Mouse (Mus musculus) MEL (cell line): ENCODE results near the gene Mov10. TPM values are rescaled to one million over a fixed set of nuclear protein-coding genes. Genes with fewer than 3 reads are reported as not detected.

Experiments used
- DNase-seq: peaks from one replicate; pipeline ENCODE4 v3.0.0; 2011; ENCODE audit warnings: low read depth, low spot score
- H3K27ac ChIP-seq: 2 replicates; pipeline ENCODE4 v1.5.1; 2012; ENCODE audit warnings: low read depth, mild to moderate bottlenecking, control low read depth, low read length, moderate library complexity; ENCODE audit not compliant: control insufficient read depth
- H3K27me3 ChIP-seq, 2 experiments: fragments of 150-350 bp in 1 of 2; sonication (generic) in 1 of 2; 2 replicates each; pipeline ENCODE4 v1.6.1; 2012; ENCODE audit warnings: low read length in 2 of 2, mild to moderate bottlenecking in 2 of 2, improper control_type of control experiment in 1 of 2, moderate library complexity in 1 of 2; ENCODE audit not compliant: insufficient read depth in 2 of 2, control insufficient read depth in 1 of 2
- H3K36me3 ChIP-seq, 2 experiments: 2 replicates each; pipeline ENCODE4 v1.6.1; 2012 to 2014; ENCODE audit warnings: low read length in 2 of 2, improper control_type of control experiment in 1 of 2, inconsistent platforms in 1 of 2, mild to moderate bottlenecking in 1 of 2; ENCODE audit not compliant: insufficient read depth in 2 of 2, control insufficient read depth in 1 of 2
- H3K4me1 ChIP-seq, 2 experiments: fragments of 150-350 bp in 1 of 2; sonication (generic) in 1 of 2; 2 replicates each; pipeline ENCODE4 v1.6.1; 2012; ENCODE audit warnings: low read length in 2 of 2, improper control_type of control experiment in 1 of 2, mild to moderate bottlenecking in 1 of 2; ENCODE audit not compliant: insufficient read depth in 2 of 2, control insufficient read depth in 1 of 2
- H3K4me3 ChIP-seq, 2 experiments: fragments of 150-350 bp in 1 of 2; sonication (generic) in 1 of 2; 2 replicates each; pipeline ENCODE4 v1.5.1; 2012; ENCODE audit warnings: low read depth in 2 of 2, low read length in 2 of 2, mild to moderate bottlenecking in 2 of 2, moderate library complexity in 2 of 2, control low read depth in 1 of 2, improper control_type of control experiment in 1 of 2; ENCODE audit not compliant: control insufficient read depth in 1 of 2, insufficient read depth in 1 of 2
- H3K79me2 ChIP-seq: 2 replicates; pipeline ENCODE4 v1.6.1; 2012; ENCODE audit warnings: mild to moderate bottlenecking, low read length, moderate library complexity; ENCODE audit not compliant: control insufficient read depth, poor library complexity, insufficient read depth
- H3K9ac ChIP-seq: 2 replicates; pipeline ENCODE4 v1.6.1; 2012; ENCODE audit warnings: low read depth, mild to moderate bottlenecking, control low read depth, low read length, moderate library complexity; ENCODE audit not compliant: control insufficient read depth, poor library complexity, severe bottlenecking
- H3K9me3 ChIP-seq: fragments of 150-350 bp; sonication (generic); replicated peaks from 2 replicates; pipeline ENCODE4 v1.6.1; 2012; ENCODE audit warnings: mild to moderate bottlenecking, low read length, improper control_type of control experiment, moderate library complexity; ENCODE audit not compliant: insufficient read depth
- BHLHE40 ChIP-seq: IDR thresholded peaks from 2 replicates; pipeline ENCODE4 v1.6.1; 2012; ENCODE audit warnings: low read depth, mild to moderate bottlenecking, inconsistent platforms, low read length, improper control_type of control experiment, borderline replicate concordance
- CHD1 ChIP-seq: IDR thresholded peaks from 2 replicates; pipeline ENCODE4 v1.6.1; 2012; ENCODE audit warnings: low read depth, mild to moderate bottlenecking, inconsistent platforms, low read length, improper control_type of control experiment
- CTCF ChIP-seq, 3 experiments: IDR thresholded peaks in 2 of 3; conservative IDR thresholded peaks in 1 of 3; 2 replicates each; pipeline ENCODE4 v1.5.1; 2011 to 2012; ENCODE audit warnings: low read length in 3 of 3, low read depth in 2 of 3, mild to moderate bottlenecking in 2 of 3, improper control_type of control experiment in 1 of 3, inconsistent platforms in 1 of 3, mixed read lengths in 1 of 3, moderate library complexity in 1 of 3; ENCODE audit not compliant: control insufficient read depth in 1 of 3, insufficient read depth in 1 of 3, poor library complexity in 1 of 3, severe bottlenecking in 1 of 3
- ELF1 ChIP-seq: IDR thresholded peaks from 2 replicates; pipeline ENCODE4 v1.6.1; 2014; ENCODE audit warnings: low read depth, mild to moderate bottlenecking, inconsistent platforms, low read length, improper control_type of control experiment, moderate library complexity
- ETS1 ChIP-seq: IDR thresholded peaks from 2 replicates; pipeline ENCODE4 v1.6.1; 2012; ENCODE audit warnings: low read depth, mild to moderate bottlenecking, inconsistent platforms, low read length, improper control_type of control experiment, moderate library complexity
- GATA1 ChIP-seq: IDR thresholded peaks from 2 replicates; pipeline ENCODE4 v1.6.1; 2011; ENCODE audit warnings: low read depth, low read length, improper control_type of control experiment
- HCFC1 ChIP-seq: IDR thresholded peaks from 2 replicates; pipeline ENCODE4 v1.6.1; 2012; ENCODE audit warnings: low read depth, mild to moderate bottlenecking, inconsistent platforms, low read length, improper control_type of control experiment, moderate library complexity
- JUND ChIP-seq: IDR thresholded peaks from 2 replicates; pipeline ENCODE4 v1.6.1; 2011; ENCODE audit warnings: low read depth, mild to moderate bottlenecking, improper control_type of control experiment, low read length
- KAT2A ChIP-seq: conservative IDR thresholded peaks from 2 replicates; pipeline ENCODE4 v1.6.1; 2012; ENCODE audit warnings: low read depth, low read length, improper control_type of control experiment, inconsistent platforms
- MAZ ChIP-seq: IDR thresholded peaks from 2 replicates; pipeline ENCODE4 v1.6.1; 2012; ENCODE audit warnings: low read depth, mild to moderate bottlenecking, inconsistent platforms, low read length, improper control_type of control experiment
- MEF2A ChIP-seq: IDR thresholded peaks from 2 replicates; pipeline ENCODE4 v1.6.1; 2014; ENCODE audit warnings: low read depth, mild to moderate bottlenecking, inconsistent platforms, low read length, improper control_type of control experiment; ENCODE audit not compliant: poor library complexity, insufficient replicate concordance, severe bottlenecking; ENCODE audit errors: extremely low read depth
- MXI1 ChIP-seq: IDR thresholded peaks from 2 replicates; pipeline ENCODE4 v1.6.1; 2011; ENCODE audit warnings: mild to moderate bottlenecking, low read depth, low read length, improper control_type of control experiment
- MYB ChIP-seq: IDR thresholded peaks from 2 replicates; pipeline ENCODE4 v1.6.1; 2011; ENCODE audit warnings: mild to moderate bottlenecking, low read depth, low read length, improper control_type of control experiment
- MYC ChIP-seq: IDR thresholded peaks from 2 replicates; pipeline ENCODE4 v1.6.1; 2011; ENCODE audit warnings: low read depth, mild to moderate bottlenecking, low read length, improper control_type of control experiment, moderate library complexity
- NELFE ChIP-seq: IDR thresholded peaks from 2 replicates; pipeline ENCODE4 v1.6.1; 2011; ENCODE audit warnings: low read depth, low read length, improper control_type of control experiment
- POLR2A ChIP-seq, 2 experiments: IDR thresholded peaks; 2 replicates each; pipeline ENCODE4 v1.6.1; 2011 to 2012; ENCODE audit warnings: low read length in 2 of 2, mild to moderate bottlenecking in 2 of 2, control low read depth in 1 of 2, improper control_type of control experiment in 1 of 2, low read depth in 1 of 2, moderate library complexity in 1 of 2; ENCODE audit not compliant: control insufficient read depth in 1 of 2, insufficient read depth in 1 of 2, poor library complexity in 1 of 2
- POLR2AphosphoS2 ChIP-seq: IDR thresholded peaks from 2 replicates; pipeline ENCODE4 v1.6.1; 2011; ENCODE audit warnings: low read length, improper control_type of control experiment
- RAD21 ChIP-seq: IDR thresholded peaks from 2 replicates; pipeline ENCODE4 v1.6.1; 2011; ENCODE audit warnings: mild to moderate bottlenecking, low read depth, low read length, improper control_type of control experiment
- RCOR1 ChIP-seq: IDR thresholded peaks from 2 replicates; pipeline ENCODE4 v1.6.1; 2012; ENCODE audit warnings: low read depth, mild to moderate bottlenecking, inconsistent platforms, low read length, improper control_type of control experiment
- SIN3A ChIP-seq: IDR thresholded peaks from 2 replicates; pipeline ENCODE4 v1.6.1; 2012; ENCODE audit warnings: low read length, improper control_type of control experiment, inconsistent platforms
- SMC3 ChIP-seq: IDR thresholded peaks from 2 replicates; pipeline ENCODE4 v1.6.1; 2011; ENCODE audit warnings: low read depth, low read length, improper control_type of control experiment
- TAL1 ChIP-seq: IDR thresholded peaks from 2 replicates; pipeline ENCODE4 v1.6.1; 2012; ENCODE audit warnings: mild to moderate bottlenecking, inconsistent platforms, low read length, moderate library complexity, mixed read lengths
- TBP ChIP-seq: IDR thresholded peaks from 2 replicates; pipeline ENCODE4 v1.8.0; 2011; ENCODE audit warnings: low read depth, low read length, improper control_type of control experiment
- USF1 ChIP-seq: IDR thresholded peaks from 2 replicates; pipeline ENCODE4 v1.6.1; 2014; ENCODE audit warnings: low read depth, mild to moderate bottlenecking, inconsistent platforms, low read length, improper control_type of control experiment, moderate library complexity
- ZC3H11A ChIP-seq: IDR thresholded peaks from 2 replicates; pipeline ENCODE4 v1.6.1; 2012; ENCODE audit warnings: low read depth, mild to moderate bottlenecking, inconsistent platforms, low read length, improper control_type of control experiment
- ZKSCAN1 ChIP-seq: IDR thresholded peaks from 2 replicates; pipeline ENCODE4 v1.6.1; 2012; ENCODE audit warnings: low read depth, mild to moderate bottlenecking, inconsistent platforms, low read length, improper control_type of control experiment, moderate library complexity
- ZMIZ1 ChIP-seq: IDR thresholded peaks from 2 replicates; pipeline ENCODE4 v1.6.1; 2012; ENCODE audit warnings: low read depth, mild to moderate bottlenecking, inconsistent platforms, low read length, improper control_type of control experiment, moderate library complexity
- ZNF384 ChIP-seq: IDR thresholded peaks from 2 replicates; pipeline ENCODE4 v1.6.1; 2012; ENCODE audit warnings: low read depth, mild to moderate bottlenecking, inconsistent platforms, low read length, improper control_type of control experiment
- polyA plus RNA-seq, 2 experiments: library from polyadenylated mRNA; stranded (reverse) in 1 of 2; unstranded in 1 of 2; fragments of >175 nt in 1 of 2; fragments of >200 nt in 1 of 2; gene quantifications; 2 replicates each; pipeline versions ENCODE4 v1.2.1 to v1.2.4; 2012; ENCODE audit warnings: low replicate concordance in 2 of 2, low read depth in 1 of 2; ENCODE audit not compliant: insufficient read length in 2 of 2, insufficient read depth in 1 of 2, missing spikeins in 1 of 2
- total RNA-seq: library from RNA; depleted of rRNA; stranded (reverse); fragments of 300-350 nt; gene quantifications from 2 replicates; pipeline ENCODE4 v1.2.3, GENCODE M21; 2012

Gene Mov10
- total and polyA plus RNA-seq, 3 experiments: 7.1 to 32.5 TPM; not detected in 1

GRCm38 (mm10) chr3:104788075-104788474 lies 30.3 kb downstream of the Mov10 start, which contains the start of gene Rhoc:
Rhoc (plus strand) TSS chr3:104788375.
- no peaks in the 10 kb centered on the region for H3K9me3 ChIP-seq
- no peak within 1 kb of the TSS for H3K9ac ChIP-seq
- no peaks in the 10 kb centered on the region for H3K79me2 ChIP-seq
- no peak within 1 kb of the TSS for H3K27ac ChIP-seq
- no peak for DNase-seq
- H3K4me3 ChIP-seq: no peak within 1 kb of the TSS
- no peaks in the 10 kb centered on the region for H3K27me3 ChIP-seq
- TF ChIP-seq KAT2A: no peak
- no peak for TF ChIP-seq MYB
- TF ChIP-seq RCOR1: no peak
- TF ChIP-seq ZNF384: no peak
- TF ChIP-seq ELF1: no peak
- TF ChIP-seq HCFC1: no peak
- no peak for TF ChIP-seq BHLHE40
- TF ChIP-seq RAD21: no peak
- no peak for TF ChIP-seq POLR2AphosphoS2
- no peak for TF ChIP-seq ETS1
- TF ChIP-seq MAZ: no peak
- no peak for TF ChIP-seq ZKSCAN1
- no peak for TF ChIP-seq CTCF (IDR thresholded peaks at IDR 0.05 in 2 of 3, conservative IDR thresholded peaks at IDR 0.05 in 1 of 3; ENCODE audit: control insufficient read depth in 1 of 3, insufficient read depth in 1 of 3, low read depth in 2 of 3, low read length in 3 of 3, poor library complexity in 1 of 3, severe bottlenecking in 1 of 3)
- no peak for TF ChIP-seq JUND
- TF ChIP-seq CHD1: no peak
- TF ChIP-seq SIN3A: no peak
- no peak for TF ChIP-seq SMC3
- TF ChIP-seq TAL1: no peak
- TF ChIP-seq GATA1: no peak
- TF ChIP-seq TBP: no peak
- peaks cover 0 to 13% of the 10 kb centered on the region in 2 experiments; a peak in 2 of 4 replicates for H3K36me3 ChIP-seq
- H3K4me1 ChIP-seq: peaks cover 8 to 16% of the 10 kb centered on the region in 2 experiments

- no peak for DNase-seq
- Histone ChIP-seq H3K4me1 (peaks cover 8 to 21% of the 10 kb centered on the region in 2 experiments; a peak in 3 of 4 replicates), H3K79me2 (no peaks in the 10 kb centered on the region; the same call in 1 of the 2 replicates)
- TF ChIP-seq ZC3H11A: no peak
- no peak for TF ChIP-seq ELF1
- no peak for TF ChIP-seq USF1
- no peak for TF ChIP-seq MEF2A
- no peak for TF ChIP-seq POLR2A (IDR thresholded peaks at IDR 0.05; ENCODE audit: control insufficient read depth in 1 of 2, insufficient read depth in 1 of 2, low read depth in 1 of 2, low read length in 2 of 2, poor library complexity in 1 of 2)
- TF ChIP-seq TAL1: no peak
- TF ChIP-seq ETS1: no peak
- TF ChIP-seq HCFC1: no peak
- no peak for TF ChIP-seq KAT2A
- no peak for TF ChIP-seq ZMIZ1
- no peak for TF ChIP-seq RAD21
- no peak for TF ChIP-seq NELFE
- TF ChIP-seq MAZ: no peak
- no peak for TF ChIP-seq MYC
- TF ChIP-seq SIN3A: no peak
- TF ChIP-seq MXI1: no peak
- TF ChIP-seq POLR2AphosphoS2: no peak
- TF ChIP-seq, all 39 proteins: peak for 0
- Histone ChIP-seq H3K9ac (no peak overlapping the region), H3K27me3 (no peaks in the 10 kb centered on the region), H3K4me3 (no peak overlapping the region), H3K9me3 (no peaks in the 10 kb centered on the region), H3K27ac (no peak overlapping the region), H3K36me3 (peaks cover 0 to 10% of the 10 kb centered on the region in 2 experiments; a peak in 2 of 4 replicates)
Measured at GRCm38 (mm10) chr3:104785284-104785683, 33.1 kb downstream of the Mov10 start.
